Mouse (Mus musculus) stomach, postnatal 0 days (tissue): Measurements from ENCODE around the gene 2210010C04Rik.

Source experiments
- CTCF ChIP-seq: IDR thresholded peaks from 2 replicates; pipeline ENCODE4 v1.5.1; 2016; ENCODE audit warnings: antibody characterized with exemption, low read depth, mild to moderate bottlenecking, moderate library complexity
- EP300 ChIP-seq: optimal IDR thresholded peaks from 2 replicates; pipeline ENCODE3; 2016; ENCODE audit warnings: antibody characterized with exemption

GRCm38 (mm10) chr6:41057653-41058052 lies 22.3 kb upstream of the 2210010C04Rik start:
- no peak for TF ChIP-seq CTCF
- TF ChIP-seq EP300: no peak
